Mouse (Mus musculus) midbrain, embryonic 16.5 days (tissue): ENCODE results near the gene Plekhm2. TPM values are rescaled to one million over a fixed set of nuclear protein-coding genes. Genes with fewer than 3 reads are reported as not detected.

ENCODE experiments used
- ATAC-seq: fragments of 200-750 bp; cut with Nextera tagmentation; 2 replicates; pipeline ENCODE4 v1.8.0; 2017; ENCODE audit warnings: moderate TSS enrichment
- H3K27ac ChIP-seq: fragments of 300-500 bp; sonication (generic); 2 replicates; pipeline ENCODE4 v1.5.1; 2014; ENCODE audit warnings: mild to moderate bottlenecking, low read length, mixed read lengths
- H3K27me3 ChIP-seq: fragments of 300-500 bp; sonication (generic); 2 replicates; pipeline ENCODE4 v1.6.1; 2014; ENCODE audit warnings: low read depth, low read length, mixed read lengths; ENCODE audit not compliant: control insufficient read depth, insufficient read depth
- H3K36me3 ChIP-seq: fragments of 300-500 bp; sonication (generic); 2 replicates; pipeline ENCODE4 v1.6.1; 2014; ENCODE audit warnings: mild to moderate bottlenecking, low read length, moderate library complexity, mixed read lengths; ENCODE audit not compliant: control insufficient read depth, insufficient read depth
- H3K4me1 ChIP-seq: fragments of 300-500 bp; sonication (generic); 2 replicates; pipeline ENCODE4 v1.6.1; 2014; ENCODE audit warnings: mild to moderate bottlenecking, low read length, mixed read lengths; ENCODE audit not compliant: control insufficient read depth, insufficient read depth
- H3K4me2 ChIP-seq: fragments of 300-500 bp; sonication (generic); 2 replicates; pipeline ENCODE4 v1.6.1; 2014; ENCODE audit warnings: mild to moderate bottlenecking, low read length, mixed read lengths
- H3K4me3 ChIP-seq: fragments of 300-500 bp; sonication (generic); 2 replicates; pipeline ENCODE4 v1.5.1; 2014; ENCODE audit warnings: low read depth, mild to moderate bottlenecking, low read length, moderate library complexity, mixed read lengths
- H3K9ac ChIP-seq: fragments of 300-500 bp; sonication (generic); 2 replicates; pipeline ENCODE4 v1.6.1; 2014; ENCODE audit warnings: low read depth, low read length, mixed read lengths
- H3K9me3 ChIP-seq: fragments of 300-500 bp; sonication (generic); replicated peaks from 2 replicates; pipeline ENCODE4 v1.6.1; 2014; ENCODE audit warnings: mild to moderate bottlenecking, low read length, mixed read lengths; ENCODE audit not compliant: control insufficient read depth, poor library complexity, severe bottlenecking
- WGBS: fragments of 180-500 bp; shearing (Covaris S2); extraction: QIAGEN DNeasy Blood & Tissue Kit; methylation state at CpG from one replicate; pipeline ENCODE4 v1.1.7; 2014; 5-methylcytosine and 5-hydroxymethylcytosine counted together
- polyA plus RNA-seq: library from polyadenylated mRNA; unstranded; fragments of >200 nt; fragmentation: Nextera tagmentation; extraction: Ambion mirVana; gene quantifications from 2 replicates; pipeline ENCODE4 v1.2.1, GENCODE M21; 2015

The Plekhm2 gene
- polyA plus RNA-seq, 1 experiment from 2014 or later = 7.9 TPM

DNA sequence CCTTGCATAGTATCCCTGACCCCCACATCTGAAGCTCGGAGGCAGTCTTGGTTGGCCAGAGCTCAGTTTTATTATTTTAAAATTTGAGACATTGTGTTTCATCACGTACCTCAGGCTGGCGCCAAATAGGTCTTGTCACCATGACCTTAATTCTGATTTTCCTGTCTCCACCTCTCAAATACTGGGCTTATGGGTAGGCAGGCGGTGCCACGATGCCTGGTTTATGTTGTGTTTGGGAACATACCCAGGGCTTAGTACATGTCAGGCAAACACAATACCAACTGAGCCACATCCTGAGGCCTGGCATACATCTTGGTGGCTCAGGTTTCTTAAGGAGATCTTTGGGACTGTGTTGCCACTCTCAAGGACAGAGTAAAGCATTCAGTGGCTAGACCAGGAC, 42.1 kb downstream of the Plekhm2 start:
- H3K36me3 ChIP-seq = peaks cover 20% of the 10 kb centered on the region
- no peak overlapping the region for H3K27ac ChIP-seq
- H3K4me3 ChIP-seq = no peak overlapping the region
- no peaks in the 10 kb centered on the region for H3K27me3 ChIP-seq
- WGBS = 91% methylated on average over 5 of the region's 5 CpGs
- H3K4me1 ChIP-seq = peaks cover 2% of the 10 kb centered on the region
- no peak for ATAC-seq
- no peak overlapping the region for H3K4me2 ChIP-seq
- H3K9ac ChIP-seq = no peak overlapping the region
- H3K9me3 ChIP-seq = no peaks in the 10 kb centered on the region

DNA sequence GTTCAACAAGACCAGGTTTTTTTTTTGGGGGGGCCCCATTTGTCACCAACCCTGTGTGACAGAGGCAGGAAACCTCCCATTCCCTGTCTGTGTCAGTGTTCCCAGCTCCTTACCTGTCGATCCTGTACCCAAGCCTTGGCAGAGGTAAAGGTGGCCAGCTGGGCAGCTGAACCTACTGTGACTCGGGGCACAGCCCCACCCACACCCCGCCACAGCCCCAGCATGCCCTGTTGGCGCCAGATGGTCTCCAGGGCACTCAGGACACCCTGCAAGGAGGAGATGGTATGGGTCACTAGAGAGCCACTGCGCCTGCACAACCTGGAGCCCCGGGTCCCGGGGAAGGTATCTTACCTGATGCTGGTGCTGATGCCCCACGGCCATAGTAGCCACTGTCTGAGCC, 42.6 kb downstream of the Plekhm2 start:
- WGBS = 84% methylated on average over 8 of the region's 8 CpGs
- Histone ChIP-seq H3K9ac (no peak overlapping the region), H3K27ac (no peak overlapping the region), H3K4me2 (no peak overlapping the region), H3K4me1 (peaks cover 3% of the 10 kb centered on the region), H3K27me3 (no peaks in the 10 kb centered on the region), H3K36me3 (peaks cover 17% of the 10 kb centered on the region), H3K4me3 (no peak overlapping the region), H3K9me3 (no peaks in the 10 kb centered on the region)
- no peak for ATAC-seq

DNA sequence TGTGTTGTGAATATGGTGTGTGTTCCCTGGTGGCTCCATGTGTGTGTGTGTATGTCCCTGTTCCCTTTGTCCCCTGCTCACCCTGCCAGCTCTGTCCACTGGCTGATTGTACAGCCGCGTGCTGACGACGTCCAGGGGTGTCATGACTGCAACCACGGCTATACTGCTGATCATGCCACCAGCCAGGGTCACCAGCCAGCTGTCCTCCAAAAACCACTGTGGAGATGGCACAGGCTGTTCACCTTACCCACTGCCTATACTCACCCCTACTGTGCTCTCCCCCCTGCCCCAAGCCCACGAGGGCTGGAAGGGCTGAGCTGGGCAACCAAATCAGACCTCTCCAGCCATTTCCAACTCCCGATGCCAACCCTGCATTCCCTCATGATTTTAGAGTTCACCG, 43.4 kb downstream of the Plekhm2 start:
- H3K27me3 ChIP-seq = no peaks in the 10 kb centered on the region
- H3K4me1 ChIP-seq = peaks cover 3% of the 10 kb centered on the region
- H3K4me2 ChIP-seq = no peak overlapping the region
- H3K9ac ChIP-seq = no peak overlapping the region
- peaks cover 11% of the 10 kb centered on the region for H3K36me3 ChIP-seq
- 87% methylated on average over 8 of the region's 8 CpGs for WGBS
- H3K4me3 ChIP-seq = no peak overlapping the region
- no peaks in the 10 kb centered on the region for H3K9me3 ChIP-seq
- no peak for ATAC-seq
- H3K27ac ChIP-seq = no peak overlapping the region

DNA sequence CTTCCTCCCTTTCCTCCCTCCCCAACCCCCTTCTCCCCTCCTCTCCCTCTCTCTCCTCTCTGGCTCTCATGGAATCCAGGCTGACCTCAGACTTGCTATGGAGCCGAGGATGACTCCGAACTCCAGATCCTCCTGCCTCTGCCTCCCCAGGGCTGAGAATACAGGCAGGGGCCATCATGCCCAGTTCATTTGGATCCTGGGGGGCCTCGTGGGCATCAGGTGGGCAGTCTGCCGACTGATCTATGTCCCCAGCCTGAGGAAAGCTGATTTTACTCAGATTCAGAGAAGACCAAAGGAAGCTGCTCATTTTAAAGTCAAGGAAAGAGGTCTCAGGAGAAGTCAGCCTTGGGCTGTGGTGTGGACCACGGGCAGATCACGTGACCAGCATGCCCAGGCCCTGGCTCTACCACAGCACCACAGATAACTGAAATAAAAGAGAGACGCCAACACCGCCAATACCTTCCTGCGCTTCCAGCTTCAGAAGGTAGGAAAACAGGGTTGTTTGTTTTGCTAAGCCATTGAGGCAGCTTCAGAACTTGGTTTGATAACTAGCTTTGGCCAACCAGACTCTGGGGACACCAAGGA, 45.3 kb downstream of the Plekhm2 start:
- Histone ChIP-seq H3K4me1 (peaks cover 3% of the 10 kb centered on the region), H3K27me3 (no peaks in the 10 kb centered on the region), H3K36me3 (0 out of 2 replicates have a peak, but pooled peaks cover under 1% of the 10 kb centered on the region), H3K9ac (no peak overlapping the region), H3K9me3 (no peaks in the 10 kb centered on the region), H3K27ac (no peak overlapping the region), H3K4me3 (no peak overlapping the region), H3K4me2 (no peak overlapping the region)
- 86% methylated on average over 9 of the region's 9 CpGs for WGBS
- ATAC-seq = no peak

DNA sequence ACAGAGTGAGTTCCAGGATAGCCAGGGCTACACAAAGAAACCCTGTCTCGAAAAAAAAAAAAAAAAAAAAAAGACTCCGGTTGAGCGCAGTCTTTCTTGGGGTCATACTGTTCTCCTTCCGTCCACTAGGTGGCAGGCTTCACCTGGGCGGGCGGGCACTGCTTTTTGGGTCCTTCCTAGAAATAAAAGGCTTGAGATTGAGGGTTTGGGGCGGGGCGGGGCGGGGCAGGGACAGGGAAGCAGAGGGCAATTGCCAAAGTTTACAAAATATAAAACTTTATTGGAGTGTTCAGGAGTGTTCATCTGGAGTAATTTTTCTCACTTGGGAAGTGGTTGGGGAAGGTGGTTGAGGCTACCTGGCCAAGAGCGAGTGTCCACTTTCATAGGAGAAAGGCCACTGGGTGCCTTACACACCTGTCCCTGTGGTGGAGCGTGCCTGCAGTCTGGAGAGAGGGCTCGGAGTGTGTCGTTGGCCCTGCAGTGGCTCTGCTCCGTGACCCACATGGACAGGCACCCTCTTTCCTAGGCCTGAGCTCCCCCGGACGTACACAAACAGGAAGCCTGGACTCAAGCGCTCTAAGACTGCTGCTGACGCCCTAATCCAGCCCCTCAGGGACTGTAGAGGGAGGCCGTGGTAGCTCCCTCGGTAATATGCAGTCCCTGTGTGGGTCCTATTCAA, 46.0 kb downstream of the Plekhm2 start, which contains the start of gene Tmem82:
Gene Tmem82, minus strand, starts transcription at position 69 of the 679 bp plus-strand sequence.
- H3K27me3 ChIP-seq = no peaks in the 10 kb centered on the region
- H3K4me3 ChIP-seq = no peak within 1 kb of the TSS
- WGBS = 31% methylated on average over 16 of the region's 20 CpGs
- no peak within 1 kb of the TSS for H3K9ac ChIP-seq
- H3K27ac ChIP-seq = no peak within 1 kb of the TSS
- peak within 1 kb of the TSS; percentile 35 for H3K4me2 ChIP-seq
- no peak for ATAC-seq
- H3K9me3 ChIP-seq = no peaks in the 10 kb centered on the region
- H3K4me1 ChIP-seq = peaks cover 3% of the 10 kb centered on the region
- H3K36me3 ChIP-seq = no peaks in the 10 kb centered on the region

DNA sequence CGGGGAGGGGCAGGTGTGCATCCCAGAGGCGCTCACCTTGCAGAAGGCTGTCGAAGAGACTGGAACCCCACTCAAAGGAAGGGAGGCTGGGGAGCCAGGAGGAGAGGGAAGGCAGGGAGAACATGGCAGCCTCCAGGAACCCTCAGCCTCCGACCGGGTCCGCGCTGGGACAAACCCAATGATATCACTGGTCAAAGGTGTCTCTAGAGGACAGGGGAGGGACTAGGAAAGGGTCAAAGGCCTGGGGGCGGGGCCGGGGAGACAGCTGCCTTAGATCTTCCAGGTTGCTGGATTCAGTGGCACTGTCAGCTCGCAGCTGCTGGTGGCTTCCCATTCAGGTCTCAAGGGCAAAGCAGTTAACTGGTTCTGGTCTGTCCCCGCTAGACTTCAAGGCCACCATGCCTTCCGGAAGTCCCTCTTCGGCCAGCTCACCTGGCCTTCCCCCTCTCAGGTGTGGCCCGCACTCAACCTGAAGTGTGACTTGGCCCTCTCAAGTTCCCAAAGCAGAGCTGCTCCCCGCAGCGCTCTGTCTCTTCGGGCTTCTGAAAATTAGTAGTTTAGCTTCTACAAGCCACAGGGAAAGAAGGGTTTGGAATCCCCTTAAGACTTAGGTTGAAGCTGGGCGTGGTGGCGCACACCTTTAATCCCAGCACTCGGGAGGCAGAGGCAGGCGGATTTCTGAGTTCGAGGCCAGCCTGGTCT, 46.7 kb downstream of the Plekhm2 start:
- Histone ChIP-seq H3K27ac (no peak overlapping the region), H3K4me2 (peak overlapping the region; percentile 35), H3K36me3 (no peaks in the 10 kb centered on the region), H3K9me3 (no peaks in the 10 kb centered on the region), H3K4me1 (peaks cover 3% of the 10 kb centered on the region), H3K4me3 (no peak overlapping the region), H3K9ac (no peak overlapping the region), H3K27me3 (no peaks in the 10 kb centered on the region)
- no peak for ATAC-seq
- WGBS = 10% methylated on average over 22 of the region's 22 CpGs

DNA sequence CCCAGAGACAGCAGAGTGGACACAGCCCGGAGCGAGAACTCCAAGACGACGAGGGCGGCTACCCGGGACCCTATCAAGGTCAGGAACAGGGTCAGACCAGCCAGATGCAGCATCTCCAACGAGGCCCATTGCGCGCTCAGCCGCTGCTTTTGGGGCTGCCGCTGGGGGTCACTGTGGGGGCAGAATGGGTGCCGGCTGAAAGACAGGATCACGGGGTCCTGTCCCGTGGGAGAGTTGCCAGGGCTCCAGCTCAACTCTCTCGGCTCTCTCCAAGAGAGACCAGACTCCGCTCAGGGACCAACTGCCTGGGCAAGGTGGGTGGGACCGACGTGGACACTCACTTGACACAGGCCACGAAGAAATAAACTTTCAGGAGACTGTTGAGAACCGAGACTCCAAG, 47.4 kb downstream of the Plekhm2 start:
- no peak overlapping the region for H3K4me3 ChIP-seq

DNA sequence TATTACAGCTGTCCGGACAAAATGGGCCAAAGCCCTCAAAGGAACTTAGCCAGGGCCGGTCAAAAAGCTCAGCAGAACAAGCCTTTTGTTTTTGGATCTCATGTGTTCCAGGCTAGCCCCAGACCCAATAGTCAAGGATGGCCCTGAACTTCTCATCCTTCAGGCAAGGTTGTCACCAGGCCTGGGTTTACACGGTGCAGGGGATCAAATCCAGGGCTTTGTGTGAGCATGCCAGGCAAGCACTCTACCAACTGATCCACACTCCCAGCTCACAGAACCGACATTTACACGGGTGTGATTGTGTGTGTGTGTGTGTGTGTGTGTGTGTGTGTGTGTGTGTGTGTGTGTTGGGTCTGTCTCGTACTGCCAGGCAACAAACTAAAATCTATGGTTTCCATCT, 47.9 kb downstream of the Plekhm2 start:
- no peak overlapping the region for H3K27ac ChIP-seq
- H3K4me1 ChIP-seq = peaks cover 3% of the 10 kb centered on the region
- no peaks in the 10 kb centered on the region for H3K27me3 ChIP-seq
- H3K36me3 ChIP-seq = no peaks in the 10 kb centered on the region
- H3K4me3 ChIP-seq = no peak overlapping the region
- no peak for ATAC-seq
- H3K9me3 ChIP-seq = no peaks in the 10 kb centered on the region
- WGBS = 71% methylated on average over 6 of the region's 6 CpGs
- no peak overlapping the region for H3K4me2 ChIP-seq
- no peak overlapping the region for H3K9ac ChIP-seq

More for the DNA sequence above, 47.4 kb downstream of the Plekhm2 start:
- Histone ChIP-seq H3K36me3 (no peaks in the 10 kb centered on the region), H3K9ac (no peak overlapping the region), H3K27ac (no peak overlapping the region), H3K27me3 (no peaks in the 10 kb centered on the region), H3K9me3 (no peaks in the 10 kb centered on the region), H3K4me2 (peak overlapping the region; percentile 35), H3K4me1 (peaks cover 3% of the 10 kb centered on the region)
- peak; percentile 44; the same call in 1 of the 2 replicates for ATAC-seq
- WGBS = 7% methylated on average over 19 of the region's 20 CpGs

DNA sequence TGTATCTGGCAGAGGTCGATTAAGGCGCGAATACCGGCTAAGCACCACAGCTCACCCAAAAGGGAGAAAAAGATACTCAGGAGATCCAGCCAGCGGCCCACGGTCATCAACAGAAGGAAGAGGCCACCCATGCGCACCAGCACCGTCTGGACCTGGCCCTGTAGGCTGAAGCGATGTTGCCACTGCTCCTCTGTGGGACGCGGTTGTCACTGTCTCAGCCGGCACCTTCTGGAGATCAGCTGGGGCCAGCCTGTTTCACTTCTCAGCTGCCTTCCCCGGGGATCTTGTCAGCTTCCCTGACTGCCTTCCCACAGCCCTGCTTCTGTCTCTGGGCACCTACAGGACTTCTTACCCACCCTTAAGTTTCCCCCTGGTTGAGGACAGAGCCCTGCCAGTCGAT, 49.8 kb downstream of the Plekhm2 start:
- H3K4me3 ChIP-seq = no peak overlapping the region
- H3K4me1 ChIP-seq = peaks cover 3% of the 10 kb centered on the region
- H3K4me2 ChIP-seq = no peak overlapping the region
- no peaks in the 10 kb centered on the region for H3K27me3 ChIP-seq
- no peak overlapping the region for H3K27ac ChIP-seq
- no peaks in the 10 kb centered on the region for H3K9me3 ChIP-seq
- no peaks in the 10 kb centered on the region for H3K36me3 ChIP-seq
- 84% methylated on average over 14 of the region's 14 CpGs for WGBS
- H3K9ac ChIP-seq = no peak overlapping the region
- ATAC-seq = no peak
